Mouse (Mus musculus): ENCODE measurements at regions not wholly inside any gene's neighbourhood (a gene's known extent, or its start where the extent isn't known, plus 50 kb on each side); places are given as distances from the start of the nearest gene placed in this dataset.
"Not testable (repeated sequence)": the region's sequence is repeated elsewhere in the genome, so short reads cannot be mapped to it uniquely, and the experiment has no call there.

DNA sequence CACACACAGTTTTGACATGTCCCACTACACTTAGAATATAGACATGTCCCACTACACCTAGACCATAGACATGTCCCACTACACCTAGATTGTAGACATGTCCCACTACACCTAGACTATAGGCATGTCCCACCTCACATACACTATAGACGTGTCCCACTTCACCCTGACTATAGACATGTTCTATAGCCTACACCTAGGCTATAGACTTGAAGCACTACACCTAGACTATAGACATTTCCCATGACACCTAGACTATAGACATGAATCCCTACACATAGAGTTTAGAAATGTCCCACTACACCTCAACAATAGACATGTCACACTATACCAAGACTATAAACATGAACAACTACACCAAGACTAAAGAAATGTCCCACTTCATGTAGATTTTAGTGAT lies 2580.9 kb downstream of the Gm37988 start:
- no peak for DNase-seq
- intact Hi-C loops (cut with DNase I), result no loop called here

DNA sequence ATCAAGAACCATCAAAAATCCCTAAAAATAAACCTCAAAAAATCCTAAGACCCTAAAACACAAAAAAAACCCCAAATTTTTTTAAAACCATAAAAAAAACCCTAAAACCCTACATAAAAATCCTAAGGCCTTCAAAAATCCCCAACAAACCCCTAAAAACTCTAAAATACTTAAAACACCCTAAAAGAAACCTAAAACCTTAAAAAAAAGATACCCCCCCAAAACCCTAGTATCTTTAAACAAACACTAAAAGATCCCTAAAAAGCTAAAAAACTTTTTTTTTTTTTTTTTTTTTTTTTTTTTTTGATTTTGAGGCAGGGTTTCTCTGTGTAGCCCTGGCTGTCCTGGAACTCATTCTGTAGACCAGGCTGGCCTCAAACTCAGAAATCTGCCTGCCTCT lies 2585.8 kb downstream of the Gm37988 start:
- intact Hi-C loops (cut with DNase I), result loop anchor here (10.0 kb wide), 1 partner anchor 1179 kb away; no protein-coding TSS in a partner anchor

DNA sequence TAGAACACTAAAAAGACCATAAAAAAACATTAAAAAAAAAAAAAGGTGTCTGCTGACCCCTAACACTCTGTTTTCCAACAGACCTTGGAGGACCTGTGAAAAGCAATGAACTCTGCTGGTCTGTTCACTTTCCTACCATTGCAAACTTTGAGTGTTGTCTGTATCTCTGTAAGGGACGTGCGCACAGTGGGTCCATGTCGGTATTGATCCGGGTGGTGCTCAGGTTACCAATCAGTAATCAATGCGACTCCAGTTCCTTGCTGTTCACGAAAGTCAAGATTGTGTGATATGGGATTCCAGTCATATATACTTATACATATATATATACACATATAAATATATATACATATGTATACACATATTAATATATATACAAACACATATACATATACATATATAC lies 2586.5 kb downstream of the Gm37988 start:
- no peak for DNase-seq
- intact Hi-C loops (cut with DNase I), result loop anchor here (10.0 kb wide), 1 partner anchor 1179 kb away; no protein-coding TSS in a partner anchor

More for the DNA sequence above, 2585.8 kb downstream of the Gm37988 start:
- DNase-seq, result no peak

GRCm38 (mm10) chr1:7395527-7395926 lies 2587.8 kb downstream of the Gm37988 start:
- intact Hi-C loops (cut with DNase I), result loop anchor here (10.0 kb wide), 1 partner anchor 1181 kb away; no protein-coding TSS in a partner anchor
- DNase-seq, result no peak

DNA sequence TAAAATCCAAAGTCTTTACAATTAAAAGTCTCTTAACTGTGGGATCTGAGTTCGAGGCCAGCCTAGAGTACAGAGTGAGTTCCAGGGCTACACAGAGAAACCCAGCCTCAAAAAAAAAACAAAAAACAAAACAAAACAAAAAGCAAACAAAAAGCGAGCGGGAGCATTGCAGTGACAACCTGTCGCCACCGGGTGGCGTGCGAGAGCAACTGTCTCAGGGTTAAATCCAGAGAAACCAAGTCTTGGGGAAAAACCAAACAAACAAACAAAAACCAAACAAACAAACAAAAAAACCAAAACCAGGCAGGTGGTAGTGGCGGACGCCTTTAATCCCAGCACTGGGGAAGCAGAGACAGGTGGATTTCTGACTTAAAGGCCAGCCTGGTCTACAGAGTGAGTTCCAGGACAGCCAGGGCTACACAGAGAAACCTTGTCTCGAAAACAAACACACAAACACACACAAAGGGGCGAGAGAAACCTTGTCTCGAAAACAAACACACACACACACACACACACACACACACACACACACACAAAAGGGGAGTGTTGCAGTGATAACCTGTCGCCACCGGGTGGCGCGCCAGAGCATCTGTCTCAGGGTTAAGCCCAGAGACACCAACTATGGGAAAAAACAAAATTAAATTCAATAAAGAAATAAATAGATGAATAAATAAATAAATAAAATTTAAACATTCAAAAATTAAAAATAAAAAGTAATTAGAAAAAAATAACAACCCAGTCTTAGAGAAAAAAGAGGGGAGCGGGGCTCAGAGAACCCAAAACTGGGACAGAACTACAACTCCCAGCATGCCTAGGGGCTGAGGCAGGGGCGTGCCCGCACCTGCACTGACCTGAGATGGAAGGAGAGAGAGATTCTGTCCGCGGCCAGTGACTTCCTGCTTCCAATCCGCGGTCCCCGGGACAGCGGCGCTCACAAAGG lies 2589.4 kb downstream of the Gm37988 start:
- DNase-seq, result peak; percentile 30 to 68
- intact Hi-C loops (cut with DNase I), result loop anchor here (10.0 kb wide), 1 partner anchor 1182 kb away; no protein-coding TSS in a partner anchor

DNA sequence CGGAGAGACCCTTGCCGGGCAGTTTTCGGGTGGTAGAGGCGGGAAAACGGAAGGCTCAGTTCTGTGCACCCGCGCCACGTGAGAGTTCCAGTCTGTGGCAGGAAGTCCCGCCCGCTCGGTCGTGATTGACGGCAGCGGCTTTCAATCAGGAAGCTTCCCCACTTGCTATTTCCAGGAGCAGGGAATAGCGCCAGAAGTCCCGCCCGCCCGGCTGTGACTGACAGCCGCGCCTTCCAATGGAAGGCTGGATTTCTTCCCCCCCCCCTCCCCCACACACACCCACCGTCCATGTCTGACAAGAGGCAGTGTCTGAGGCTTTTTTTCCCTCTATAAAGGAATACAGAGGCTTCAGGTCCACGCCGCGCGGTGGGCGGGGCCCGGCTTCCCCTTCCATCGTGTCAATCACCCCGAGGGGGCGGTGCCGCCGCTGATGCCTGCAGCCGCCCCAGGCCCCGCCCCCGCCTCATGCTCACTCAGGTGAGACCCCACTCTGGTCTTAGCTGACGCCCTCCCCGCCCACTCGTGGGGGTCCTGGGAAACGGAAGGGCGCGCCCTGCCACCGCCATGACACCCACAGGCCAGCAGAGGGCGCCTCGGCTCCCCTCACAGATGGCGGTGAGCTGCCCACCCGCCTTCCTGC lies 2590.2 kb downstream of the Gm37988 start:
- intact Hi-C loops (cut with DNase I), result loop anchor here (10.0 kb wide), 1 partner anchor 1183 kb away; no protein-coding TSS in a partner anchor
- peak; percentile 97 to 98 for DNase-seq

DNA sequence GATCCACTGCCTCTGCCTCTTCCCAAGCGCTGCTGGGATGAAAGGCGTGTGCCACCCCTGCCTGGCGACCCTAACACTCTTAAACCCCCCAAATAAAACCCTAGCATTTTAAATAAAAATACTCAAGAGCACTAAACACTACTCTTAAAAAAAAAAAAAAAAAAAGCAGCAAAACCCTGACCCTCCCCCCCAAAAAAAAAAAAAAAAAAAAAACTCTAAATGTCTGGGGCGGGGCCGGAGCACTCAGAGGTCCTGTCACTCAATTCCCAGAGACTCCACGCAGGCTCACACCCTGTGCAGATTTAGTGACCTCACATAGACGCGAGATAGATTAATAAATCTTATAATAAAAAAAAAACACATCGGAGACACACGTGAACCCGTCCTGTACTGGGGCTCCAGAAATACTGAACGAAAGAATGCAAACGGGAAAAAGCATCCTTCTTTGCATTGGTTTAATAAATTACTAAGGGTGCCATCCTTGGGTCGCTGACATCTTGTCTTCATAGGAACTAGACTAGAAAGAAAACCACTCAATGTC lies 2591.1 kb downstream of the Gm37988 start:
- DNase-seq, result no peak
- intact Hi-C loops (cut with DNase I), result loop anchor here (10.0 kb wide), 1 partner anchor 1184 kb away; no protein-coding TSS in a partner anchor

DNA sequence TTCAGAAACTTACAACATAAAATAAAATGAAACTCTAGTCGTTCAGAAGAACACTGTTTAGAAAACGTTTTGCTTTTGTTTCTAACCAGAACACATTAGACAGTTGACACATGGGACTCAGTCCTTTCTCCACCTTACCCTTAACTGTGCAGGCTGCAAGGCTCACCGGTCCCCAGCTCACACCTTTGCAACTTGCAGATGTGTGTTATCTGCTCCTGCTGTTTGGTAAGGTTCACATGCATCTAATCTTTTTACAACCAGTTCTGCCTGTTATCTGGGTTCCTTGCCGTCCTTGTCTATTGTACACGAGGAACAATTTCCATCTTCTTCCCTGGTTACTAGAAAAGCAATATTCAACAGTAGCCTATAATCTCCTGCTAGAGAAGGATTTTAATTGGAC lies 2598.0 kb downstream of the Gm37988 start:
- DNase-seq; intact Hi-C loops (cut with DNase I): not testable (repeated sequence)

DNA sequence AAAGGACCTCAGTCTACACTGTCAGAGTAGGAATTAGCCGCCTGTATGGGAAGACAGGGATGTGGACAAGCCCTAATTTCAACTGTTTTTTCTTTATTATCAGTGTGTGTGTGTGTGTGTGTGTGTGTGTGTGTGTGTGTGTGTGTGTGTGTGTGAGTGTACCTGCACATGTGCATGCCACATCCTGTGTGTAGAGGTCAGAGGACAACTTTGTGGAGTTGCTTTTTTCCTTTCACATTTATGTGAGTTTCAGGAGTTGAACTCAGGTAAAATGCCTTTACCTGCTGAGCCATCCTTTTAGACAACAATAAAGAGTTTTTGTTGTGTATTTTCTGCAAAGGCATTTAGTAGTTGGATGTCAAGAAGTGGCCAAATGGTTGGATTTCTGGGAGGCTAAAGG lies 2606.8 kb downstream of the Gm37988 start:
- intact Hi-C loops (cut with DNase I), result no loop called here
- no peak for DNase-seq

GRCm38 (mm10) chr1:7451660-7452155 lies 2644.0 kb downstream of the Gm37988 start:
- no peak for DNase-seq
- intact Hi-C loops (cut with DNase I), result no loop called here

- intact Hi-C loops (cut with DNase I), result no loop called here
- DNase-seq, result no peak
Measured at GRCm38 (mm10) chr1:7454931-7455330, 2647.2 kb downstream of the Gm37988 start.

DNA sequence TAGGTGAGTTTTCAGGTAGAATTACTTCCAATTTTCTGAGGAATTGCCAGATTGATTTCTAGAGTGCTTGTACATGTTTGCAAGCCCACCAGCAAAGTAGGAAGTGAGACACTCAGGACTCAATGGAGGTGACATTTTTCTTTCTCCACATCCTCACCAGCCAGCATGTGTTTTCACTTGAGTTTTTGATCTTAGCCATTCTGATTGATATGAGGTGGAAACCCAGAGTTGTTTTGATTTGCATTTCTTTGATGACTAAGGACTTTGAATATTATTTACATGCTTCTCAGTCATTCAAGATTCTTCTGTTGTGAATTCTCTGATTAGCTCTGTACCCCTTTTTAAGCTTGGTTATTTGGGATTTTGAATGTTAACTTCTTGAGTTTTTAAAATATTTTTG lies 2650.2 kb downstream of the Gm37988 start:
- intact Hi-C loops (cut with DNase I), result no loop called here
- DNase-seq, result no peak

GRCm38 (mm10) chr1:7494096-7494495 lies 2686.4 kb downstream of the Gm37988 start:
- intact Hi-C loops (cut with DNase I), result no loop called here
- DNase-seq, result no peak

- intact Hi-C loops (cut with DNase I), result no loop called here
- DNase-seq, result no peak
Measured at GRCm38 (mm10) chr1:7499042-7499441, 2691.3 kb downstream of the Gm37988 start.

GRCm38 (mm10) chr1:7502363-7502762 lies 2694.7 kb downstream of the Gm37988 start:
- intact Hi-C loops (cut with DNase I), result no loop called here
- DNase-seq, result no peak

DNA sequence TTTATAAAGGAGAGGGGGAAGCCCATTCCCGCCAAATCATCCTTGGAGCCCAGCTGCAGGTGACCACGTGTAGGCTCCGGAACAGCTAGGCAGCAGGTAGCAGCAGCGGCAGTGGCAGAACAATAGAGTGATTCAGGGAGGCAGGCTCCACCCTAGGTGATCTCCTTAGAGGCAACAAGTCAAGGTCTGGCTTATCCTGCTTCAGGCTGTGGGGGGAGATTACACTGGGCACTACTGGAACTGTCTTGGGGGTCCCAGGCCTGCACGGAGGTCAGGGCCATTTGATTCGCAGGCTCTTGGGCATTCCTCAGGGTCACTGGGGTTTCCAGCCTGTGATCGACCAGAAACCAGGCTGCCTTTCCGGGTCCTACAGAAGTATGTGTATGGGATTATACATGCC lies 2711.1 kb downstream of the Gm37988 start:
- intact Hi-C loops (cut with DNase I), result no loop called here
- DNase-seq, result no peak

DNA sequence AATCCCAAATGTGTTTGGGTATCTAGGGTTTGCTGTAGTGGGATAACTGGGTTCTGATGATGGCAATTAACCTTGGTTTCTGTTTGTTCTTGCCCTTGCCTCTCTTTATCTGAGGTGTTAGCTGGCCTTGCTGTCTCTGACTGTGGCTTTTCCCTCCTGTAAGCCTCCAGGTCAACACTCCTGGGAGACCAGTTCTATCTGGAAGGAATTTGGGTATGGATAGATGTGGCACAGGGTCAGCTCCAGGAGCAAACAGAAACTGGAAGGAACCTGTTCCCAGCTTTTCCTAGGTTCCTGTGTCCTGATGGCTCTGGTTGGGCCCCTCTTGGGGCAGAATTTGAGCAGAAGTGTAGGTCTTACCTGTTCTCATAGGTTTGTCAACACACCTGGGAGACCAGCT lies 2725.8 kb downstream of the Gm37988 start:
- intact Hi-C loops (cut with DNase I), result no loop called here
- DNase-seq, result no peak

GRCm38 (mm10) chr1:7535191-7535590 lies 2727.5 kb downstream of the Gm37988 start:
- intact Hi-C loops (cut with DNase I), result no loop called here
- DNase-seq, result no peak

DNA sequence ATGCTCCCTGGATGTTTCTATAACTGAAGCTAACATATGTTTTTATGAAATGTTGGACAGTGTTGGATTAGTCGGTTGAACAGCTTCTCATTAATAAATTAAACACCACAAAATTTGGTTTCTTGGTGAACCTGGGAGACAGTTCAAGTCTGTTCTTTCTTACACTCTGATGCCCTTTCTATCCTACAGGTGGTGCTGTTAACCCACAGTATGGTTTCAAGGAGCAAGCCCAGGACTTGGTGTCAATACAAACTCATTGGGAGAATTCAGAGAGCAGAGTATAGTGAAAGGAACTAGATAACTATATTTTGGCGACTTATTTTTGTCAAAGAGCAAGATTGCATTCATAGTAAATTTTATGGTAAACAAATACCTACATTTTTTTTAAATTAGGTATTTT lies 2735.8 kb downstream of the Gm37988 start:
- DNase-seq, result no peak
- intact Hi-C loops (cut with DNase I), result no loop called here

- intact Hi-C loops (cut with DNase I), result no loop called here
- no peak for DNase-seq
Measured at GRCm38 (mm10) chr1:7548261-7548660, 2740.6 kb downstream of the Gm37988 start.

- intact Hi-C loops (cut with DNase I), result no loop called here
- no peak for DNase-seq
Measured at GRCm38 (mm10) chr1:7574787-7575186, 2767.1 kb downstream of the Gm37988 start.
